In genomic region chr6:57540950-57541498, GRCm38 (mm10) we compare ENCODE assay signal across 12 mouse cellular contexts.
"Had no signal": no experiment of that assay in that cellular context is flagged by ENCODE, and none has a peak within 500 bp of the region (broad histone marks: within the 10 kb centered on the region; RNA-seq: fewer than 3 reads in every experiment).

No protein-coding gene starts in this region.

- H3K9me3 ChIP-seq: hindbrain, embryonic 12.5 days; kidney, embryonic 15.5 days; limb, embryonic 12.5 days; midbrain, embryonic 12.5 days had no signal

- H3K36me3 ChIP-seq: hindbrain, embryonic 12.5 days; kidney, embryonic 15.5 days; limb, embryonic 12.5 days; midbrain, embryonic 12.5 days had no signal

- H3K4me2 ChIP-seq: hindbrain, embryonic 12.5 days; kidney, embryonic 15.5 days; limb, embryonic 12.5 days; midbrain, embryonic 12.5 days had no signal

- H3K9ac ChIP-seq: hindbrain, embryonic 12.5 days; kidney, embryonic 15.5 days; limb, embryonic 12.5 days; midbrain, embryonic 12.5 days had no signal

- H3K4me3 ChIP-seq: hindbrain, embryonic 12.5 days; kidney, embryonic 15.5 days; limb, embryonic 12.5 days; midbrain, embryonic 12.5 days had no signal

- ATAC-seq: hindbrain, embryonic 16.5 days had no signal

- H3K4me1 ChIP-seq: hindbrain, embryonic 12.5 days; kidney, embryonic 15.5 days; limb, embryonic 12.5 days; midbrain, embryonic 12.5 days had no signal

- H3K27me3 ChIP-seq: hindbrain, embryonic 12.5 days; kidney, embryonic 15.5 days; limb, embryonic 12.5 days; midbrain, embryonic 12.5 days had no signal

- DNase-seq: kidney, adult 2 months; kidney, postnatal 14 days; layer of hippocampus, postnatal 36 days; right cerebral cortex, adult 18-20 months; right cerebral cortex, postnatal 25 days; thymus, adult 2 months; thymus, postnatal 25 days had no signal

- H3K27ac ChIP-seq: hindbrain, embryonic 12.5 days; kidney, embryonic 15.5 days; limb, embryonic 12.5 days; midbrain, embryonic 12.5 days had no signal
